Mouse (Mus musculus) hindbrain, embryonic 16.5 days (tissue): Measurements from ENCODE around the gene Fancc. TPM values are rescaled to one million over a fixed set of nuclear protein-coding genes. Genes with fewer than 3 reads are reported as not detected.

Source experiments
- ATAC-seq: fragments of 200-750 bp; cut with Nextera tagmentation; 2 replicates; pipeline ENCODE4 v1.8.0; 2017; ENCODE audit warnings: moderate TSS enrichment, moderate library complexity
- H3K27ac ChIP-seq: fragments of 300-500 bp; sonication (generic); 2 replicates; pipeline ENCODE4 v1.5.1; 2014; ENCODE audit warnings: low read depth, mild to moderate bottlenecking, control low read depth, low read length, moderate library complexity
- H3K27me3 ChIP-seq: fragments of 300-500 bp; sonication (generic); replicated peaks from 2 replicates; pipeline ENCODE4 v1.6.1; 2014; ENCODE audit warnings: low read length; ENCODE audit not compliant: control insufficient read depth, insufficient read depth
- H3K36me3 ChIP-seq: fragments of 300-500 bp; sonication (generic); 2 replicates; pipeline ENCODE4 v1.6.1; 2014; ENCODE audit warnings: mild to moderate bottlenecking, low read length, moderate library complexity, mixed read lengths; ENCODE audit not compliant: control insufficient read depth, insufficient read depth
- H3K4me1 ChIP-seq: fragments of 300-500 bp; sonication (generic); 2 replicates; pipeline ENCODE4 v1.6.1; 2014; ENCODE audit warnings: low read depth, low read length; ENCODE audit not compliant: control insufficient read depth, insufficient read depth
- H3K4me2 ChIP-seq: fragments of 300-500 bp; sonication (generic); 2 replicates; pipeline ENCODE4 v1.6.1; 2014; ENCODE audit warnings: mild to moderate bottlenecking, low read length, control low read depth, moderate library complexity
- H3K4me3 ChIP-seq: fragments of 300-500 bp; sonication (generic); 2 replicates; pipeline ENCODE4 v1.5.1; 2014; ENCODE audit warnings: mild to moderate bottlenecking, low read length, control low read depth, moderate library complexity
- H3K9ac ChIP-seq: fragments of 300-500 bp; sonication (generic); 2 replicates; pipeline ENCODE4 v1.6.1; 2014; ENCODE audit warnings: low read depth, mild to moderate bottlenecking, control low read depth, low read length, moderate library complexity
- H3K9me3 ChIP-seq: fragments of 300-500 bp; sonication (generic); 2 replicates; pipeline ENCODE4 v1.6.1; 2014; ENCODE audit warnings: mild to moderate bottlenecking, low read length, moderate library complexity; ENCODE audit not compliant: control insufficient read depth
- WGBS: fragments of 180-500 bp; shearing (Covaris S2); extraction: QIAGEN DNeasy Blood & Tissue Kit; methylation state at CpG from one replicate; pipeline ENCODE4 v1.1.7; 2014; 5-methylcytosine and 5-hydroxymethylcytosine counted together
- polyA plus RNA-seq: library from polyadenylated mRNA; unstranded; fragments of >200 nt; fragmentation: Nextera tagmentation; extraction: Ambion mirVana; gene quantifications from 2 replicates; pipeline ENCODE4 v1.2.1, GENCODE M21; 2015

The Fancc gene
- polyA plus RNA-seq, 1 experiment from 2014 or later: 16.0 TPM

GRCm38 (mm10) chr13:63394304-63395063 is 102.6 kb downstream of the Fancc start:
- no peak for ATAC-seq
- Histone ChIP-seq H3K27me3 (no peaks in the 10 kb centered on the region), H3K27ac (no peak overlapping the region), H3K36me3 (no peaks in the 10 kb centered on the region), H3K4me3 (no peak overlapping the region), H3K9ac (no peak overlapping the region), H3K9me3 (no peaks in the 10 kb centered on the region), H3K4me1 (no peaks in the 10 kb centered on the region), H3K4me2 (no peak overlapping the region)
- 83% methylated on average over 7 of the region's 7 CpGs for WGBS

GRCm38 (mm10) chr13:63385234-63385633 is 111.8 kb downstream of the Fancc start:
- Histone ChIP-seq H3K4me2 (no peak overlapping the region), H3K27me3 (no peaks in the 10 kb centered on the region), H3K9ac (no peak overlapping the region), H3K4me1 (no peaks in the 10 kb centered on the region), H3K27ac (no peak overlapping the region), H3K36me3 (no peaks in the 10 kb centered on the region), H3K9me3 (no peaks in the 10 kb centered on the region), H3K4me3 (no peak overlapping the region)
- WGBS: 90% methylated on average over 2 of the region's 2 CpGs
- ATAC-seq: no peak

- no peaks in the 10 kb centered on the region for H3K9me3 ChIP-seq
- no peak overlapping the region for H3K4me3 ChIP-seq
- 81% methylated on average over 3 of the region's 3 CpGs for WGBS
- no peak overlapping the region for H3K4me2 ChIP-seq
- no peaks in the 10 kb centered on the region for H3K4me1 ChIP-seq
- H3K9ac ChIP-seq: no peak overlapping the region
- no peaks in the 10 kb centered on the region for H3K27me3 ChIP-seq
- no peak for ATAC-seq
- H3K27ac ChIP-seq: no peak overlapping the region
- H3K36me3 ChIP-seq: no peaks in the 10 kb centered on the region
Measured at GRCm38 (mm10) chr13:63384775-63385174, 112.3 kb downstream of the Fancc start.

- no peaks in the 10 kb centered on the region for H3K27me3 ChIP-seq
- no peak overlapping the region for H3K9ac ChIP-seq
- WGBS: 71% methylated on average over 2 of the region's 2 CpGs
- no peak overlapping the region for H3K4me2 ChIP-seq
- no peak for ATAC-seq
- no peaks in the 10 kb centered on the region for H3K4me1 ChIP-seq
- no peak overlapping the region for H3K4me3 ChIP-seq
- H3K27ac ChIP-seq: no peak overlapping the region
- no peaks in the 10 kb centered on the region for H3K36me3 ChIP-seq
- H3K9me3 ChIP-seq: no peaks in the 10 kb centered on the region
Measured at GRCm38 (mm10) chr13:63382206-63382605, 114.9 kb downstream of the Fancc start.

GRCm38 (mm10) chr13:63373460-63374166 is 123.5 kb downstream of the Fancc start:
- Histone ChIP-seq H3K4me1 (no peaks in the 10 kb centered on the region), H3K9me3 (no peaks in the 10 kb centered on the region), H3K4me2 (no peak overlapping the region), H3K36me3 (no peaks in the 10 kb centered on the region), H3K4me3 (no peak overlapping the region), H3K9ac (no peak overlapping the region), H3K27ac (no peak overlapping the region), H3K27me3 (no peaks in the 10 kb centered on the region)
- WGBS: 91% methylated on average over 7 of the region's 7 CpGs
- no peak for ATAC-seq

GRCm38 (mm10) chr13:63361755-63362154 is 135.3 kb downstream of the Fancc start:
- H3K36me3 ChIP-seq: no peaks in the 10 kb centered on the region
- 95% methylated on average over 3 of the region's 3 CpGs for WGBS
- H3K4me3 ChIP-seq: no peak overlapping the region
- H3K4me2 ChIP-seq: no peak overlapping the region
- no peak for ATAC-seq
- no peaks in the 10 kb centered on the region for H3K27me3 ChIP-seq
- no peaks in the 10 kb centered on the region for H3K9me3 ChIP-seq
- H3K27ac ChIP-seq: no peak overlapping the region
- no peaks in the 10 kb centered on the region for H3K4me1 ChIP-seq
- H3K9ac ChIP-seq: no peak overlapping the region

- Histone ChIP-seq H3K9me3 (no peaks in the 10 kb centered on the region), H3K4me2 (no peak overlapping the region), H3K4me1 (no peaks in the 10 kb centered on the region), H3K36me3 (no peaks in the 10 kb centered on the region), H3K9ac (no peak overlapping the region), H3K27me3 (no peaks in the 10 kb centered on the region), H3K27ac (no peak overlapping the region), H3K4me3 (no peak overlapping the region)
- 85% methylated on average over 4 of the region's 4 CpGs for WGBS
- no peak for ATAC-seq
Measured at GRCm38 (mm10) chr13:63360111-63360885, 136.8 kb downstream of the Fancc start.

- no peak overlapping the region for H3K4me2 ChIP-seq
- no peak for ATAC-seq
- H3K4me3 ChIP-seq: no peak overlapping the region
- H3K27me3 ChIP-seq: no peaks in the 10 kb centered on the region
- no peaks in the 10 kb centered on the region for H3K4me1 ChIP-seq
- WGBS: 87% methylated on average over 4 of the region's 4 CpGs
- H3K9ac ChIP-seq: no peak overlapping the region
- H3K9me3 ChIP-seq: no peaks in the 10 kb centered on the region
- no peaks in the 10 kb centered on the region for H3K36me3 ChIP-seq
- H3K27ac ChIP-seq: no peak overlapping the region
Measured at GRCm38 (mm10) chr13:63359393-63359792, 137.7 kb downstream of the Fancc start.

GRCm38 (mm10) chr13:63356558-63356957 is 140.5 kb downstream of the Fancc start:
- Histone ChIP-seq H3K36me3 (no peaks in the 10 kb centered on the region), H3K9me3 (no peaks in the 10 kb centered on the region), H3K27me3 (no peaks in the 10 kb centered on the region), H3K9ac (no peak overlapping the region), H3K4me2 (no peak overlapping the region), H3K4me3 (no peak overlapping the region), H3K4me1 (no peaks in the 10 kb centered on the region), H3K27ac (no peak overlapping the region)
- 34% methylated on average over 3 of the region's 3 CpGs for WGBS
- peak; percentile 68 for ATAC-seq
